Mouse (Mus musculus) gastrocnemius, adult 2 months (tissue): Measurements from ENCODE around the gene Zfand6. TPM values are rescaled to one million over a fixed set of nuclear protein-coding genes. Genes with fewer than 3 reads are reported as not detected.

Experiments
- DNase-seq: peaks from one replicate; pipeline ENCODE4 v3.0.0; 2022
- H3K27ac ChIP-seq: fragments of 200-600 bp; 2 replicates; pipeline ENCODE4 v1.8.1; 2022; ENCODE audit warnings: mild to moderate bottlenecking
- H3K4me3 ChIP-seq: fragments of 200-600 bp; 2 replicates; pipeline ENCODE4 v1.8.1; 2022; ENCODE audit warnings: mild to moderate bottlenecking, moderate library complexity
- CTCF ChIP-seq: fragments of 200-600 bp; IDR thresholded peaks from 2 replicates; pipeline ENCODE4 v1.8.1; 2022; ENCODE audit warnings: antibody characterized with exemption, mild to moderate bottlenecking, moderate library complexity
- intact Hi-C: fragments of 180-260 bp; cut with DNase I; formaldehyde crosslinking; loops from one replicate; pipeline ENCODE4 v1.15.1; 2025
- long read RNA-seq, 2 experiments: library from polyadenylated mRNA; stranded (forward); transcript quantifications; one replicate each; pipeline ENCODE4 v2.0.0; 2021
- total RNA-seq, 2 experiments: library from RNA; stranded (reverse); gene quantifications; 2 replicates each; pipeline ENCODE4 v1.2.3; 2021

Zfand6 gene
- 100 to 1,000 TPM in 1 of 2 experiments, 10 to 100 TPM in 1; 97.9 to 110 TPM for total RNA-seq
- long read RNA-seq, experiment 1, transcript Zfand6-202 (7 exons, 1,538 nt): minor isoform, 25 of 137 reads
- long read RNA-seq, experiment 1, transcript Zfand6-208 (7 exons, 2,955 nt): major isoform, 77 of 137 reads
- long read RNA-seq, experiment 1, partial matches to known transcripts: 3 of 137 reads
- long read RNA-seq, experiment 1, other reads (novel, unspliced or antisense): 28 of 137 reads
- long read RNA-seq, experiment 2, transcript Zfand6-208 (7 exons, 2,955 nt): major isoform, 59 of 113 reads
- long read RNA-seq, experiment 2, transcript Zfand6-202 (7 exons, 1,538 nt): minor isoform, 18 of 113 reads
- long read RNA-seq, experiment 2, partial matches to known transcripts: 1 of 113 reads
- long read RNA-seq, experiment 2, other reads (novel, unspliced or antisense): 29 of 113 reads

- DNase-seq: peak; percentile 99
- intact Hi-C loops: loop anchor here (5.0 to 10.0 kb wide), 2 partner anchors 85 to 797 kb away; partner anchors contain the start of gene Fah
- H3K27ac ChIP-seq: peak within 1 kb of the TSS; percentile 96
Observed at GRCm38 (mm10) chr7:84689251-84690100, at the start of gene Zfand6. TSS of gene Zfand6 (minus strand) at chr7:84689959.

GRCm38 (mm10) chr7:84736803-84737202 is 47.0 kb upstream of the Zfand6 start:
- intact Hi-C loops: no loop called here
- Histone ChIP-seq H3K4me3 (no peak overlapping the region), H3K27ac (no peak overlapping the region)
- no peak for TF ChIP-seq CTCF
- DNase-seq: no peak

More at GRCm38 (mm10) chr7:84689251-84690100, at the start of gene Zfand6:
- H3K4me3 ChIP-seq: peak within 1 kb of the TSS; percentile 73
- TF ChIP-seq CTCF: no peak

GRCm38 (mm10) chr7:84733038-84733437 is 43.3 kb upstream of the Zfand6 start:
- intact Hi-C loops: no loop called here
- H3K27ac ChIP-seq: no peak overlapping the region
- TF ChIP-seq CTCF: no peak
- H3K4me3 ChIP-seq: no peak overlapping the region
- DNase-seq: no peak

GRCm38 (mm10) chr7:84732052-84732451 is 42.3 kb upstream of the Zfand6 start:
- no peak for DNase-seq
- Histone ChIP-seq H3K27ac (no peak overlapping the region), H3K4me3 (no peak overlapping the region)
- intact Hi-C loops: no loop called here
- TF ChIP-seq CTCF: no peak

GRCm38 (mm10) chr7:84731076-84731475 is 41.3 kb upstream of the Zfand6 start:
- intact Hi-C loops: no loop called here
- TF ChIP-seq CTCF: no peak
- Histone ChIP-seq H3K27ac (no peak overlapping the region), H3K4me3 (no peak overlapping the region)
- DNase-seq: no peak

GRCm38 (mm10) chr7:84722804-84723459 is 33.2 kb upstream of the Zfand6 start:
- H3K27ac ChIP-seq: no peak overlapping the region
- H3K4me3 ChIP-seq: no peak overlapping the region
- no peak for DNase-seq
- no peak for TF ChIP-seq CTCF
- intact Hi-C loops: no loop called here

GRCm38 (mm10) chr7:84710287-84710958 is 20.7 kb upstream of the Zfand6 start:
- Histone ChIP-seq H3K4me3 (no peak overlapping the region), H3K27ac (no peak overlapping the region)
- intact Hi-C loops: no loop called here

GRCm38 (mm10) chr7:84706877-84707276 is 17.1 kb upstream of the Zfand6 start:
- no peak overlapping the region for H3K4me3 ChIP-seq
- intact Hi-C loops: no loop called here
- no peak for DNase-seq
- TF ChIP-seq CTCF: no peak
- H3K27ac ChIP-seq: no peak overlapping the region

More at GRCm38 (mm10) chr7:84710287-84710958, 20.7 kb upstream of the Zfand6 start:
- no peak for TF ChIP-seq CTCF
- DNase-seq: no peak

- H3K4me3 ChIP-seq: peak overlapping the region; percentile 73
- H3K27ac ChIP-seq: peak overlapping the region; percentile 96
- intact Hi-C loops: no loop called here
- TF ChIP-seq CTCF: no peak
- no peak for DNase-seq
Observed at GRCm38 (mm10) chr7:84690101-84690509, 346 bp upstream of the Zfand6 start.

- intact Hi-C loops: loop anchor here (5.0 to 10.0 kb wide), 2 partner anchors 83 to 796 kb away; partner anchors contain the start of gene Fah
- peak; percentile 16 for DNase-seq
- TF ChIP-seq CTCF: no peak
- Histone ChIP-seq H3K27ac (peak overlapping the region; percentile 96), H3K4me3 (peak overlapping the region; percentile 73)
Observed at GRCm38 (mm10) chr7:84687653-84688580, 1.8 kb downstream of the Zfand6 start.

GRCm38 (mm10) chr7:84686380-84686779 is 3.4 kb downstream of the Zfand6 start:
- no peak for DNase-seq
- H3K4me3 ChIP-seq: no peak overlapping the region
- H3K27ac ChIP-seq: no peak overlapping the region; the same call in 1 of the 2 replicates
- intact Hi-C loops: loop anchor here (5.0 to 10.0 kb wide), 2 partner anchors 82 to 794 kb away; partner anchors contain the start of gene Fah
- no peak for TF ChIP-seq CTCF
